Mouse (Mus musculus) CH12.LX (cell line): ENCODE data around the gene Rhod. TPM values are rescaled to one million over a fixed set of nuclear protein-coding genes. Genes with fewer than 3 reads are reported as not detected.
"Not testable (repeated sequence)": the region's sequence is repeated elsewhere in the genome, so short reads cannot be mapped to it uniquely, and the experiment has no call there.

Experiments used
- DNase-seq: peaks from one replicate; pipeline ENCODE4 v3.0.0-alpha.2; 2013; ENCODE audit errors: extremely low read depth
- H3K27ac ChIP-seq: 2 replicates; pipeline ENCODE4 v1.5.1; 2012; ENCODE audit warnings: low read depth, mild to moderate bottlenecking, control low read depth, moderate library complexity; ENCODE audit not compliant: insufficient read depth
- H3K27me3 ChIP-seq: replicated peaks from 2 replicates; pipeline ENCODE3; 2012; ENCODE audit warnings: inconsistent platforms
- H3K36me3 ChIP-seq, 2 experiments: replicated peaks in 1 of 2; 2 replicates each; pipeline versions ENCODE3 to v1.6.1; 2012; ENCODE audit warnings: inconsistent platforms in 1 of 2, low read length in 1 of 2, mild to moderate bottlenecking in 1 of 2, mixed read lengths in 1 of 2, moderate library complexity in 1 of 2; ENCODE audit not compliant: control insufficient read depth in 1 of 2, insufficient read depth in 1 of 2
- H3K4me1 ChIP-seq, 2 experiments: 2 replicates each; pipeline ENCODE4 v1.6.1; 2012; ENCODE audit warnings: inconsistent platforms in 1 of 2, moderate library complexity in 1 of 2; ENCODE audit not compliant: insufficient read depth in 2 of 2, control insufficient read depth in 1 of 2
- H3K4me2 ChIP-seq: 2 replicates; pipeline ENCODE4 v1.6.1; 2012; ENCODE audit warnings: low read depth, mild to moderate bottlenecking, control low read depth; ENCODE audit not compliant: poor library complexity, insufficient read depth, severe bottlenecking
- H3K4me3 ChIP-seq, 3 experiments: fragments of 150-350 bp in 1 of 3; sonication (generic) in 1 of 3; replicated peaks in 1 of 3; 2 replicates each; pipeline versions ENCODE3 to v1.5.1; 2011 to 2012; ENCODE audit warnings: low read depth in 2 of 3, low read length in 2 of 3, mild to moderate bottlenecking in 2 of 3, moderate library complexity in 2 of 3, control low read depth in 1 of 3, improper control_type of control experiment in 1 of 3, inconsistent platforms in 1 of 3, mixed read lengths in 1 of 3; ENCODE audit not compliant: poor library complexity in 1 of 3
- H3K79me2 ChIP-seq: replicated peaks from 2 replicates; pipeline ENCODE4 v1.6.1; 2012; ENCODE audit warnings: mild to moderate bottlenecking, moderate library complexity; ENCODE audit not compliant: control insufficient read depth, poor library complexity, insufficient read depth, severe bottlenecking; ENCODE audit errors: extremely low read depth
- H3K9ac ChIP-seq: 2 replicates; pipeline ENCODE4 v1.6.1; 2012; ENCODE audit warnings: low read depth, mild to moderate bottlenecking, control low read depth, moderate library complexity; ENCODE audit not compliant: insufficient read depth
- H3K9me3 ChIP-seq: replicated peaks from 2 replicates; pipeline ENCODE3; 2012; ENCODE audit warnings: low read length, inconsistent platforms, mixed read lengths
- CHD2 ChIP-seq: IDR thresholded peaks from 2 replicates; pipeline ENCODE4 v1.6.1; 2011; ENCODE audit warnings: low read length, improper control_type of control experiment
- CTCF ChIP-seq, 2 experiments: IDR thresholded peaks in 1 of 2; conservative IDR thresholded peaks in 1 of 2; 2 replicates each; pipeline ENCODE4 v1.5.1; 2011 to 2012; ENCODE audit warnings: low read depth in 2 of 2, low read length in 2 of 2, improper control_type of control experiment in 1 of 2, inconsistent platforms in 1 of 2, mild to moderate bottlenecking in 1 of 2, moderate library complexity in 1 of 2
- E2F4 ChIP-seq: IDR thresholded peaks from 2 replicates; pipeline ENCODE4 v1.6.1; 2011; ENCODE audit warnings: low read depth, low read length, improper control_type of control experiment; ENCODE audit not compliant: insufficient replicate concordance
- ELF1 ChIP-seq: IDR thresholded peaks from 2 replicates; pipeline ENCODE4 v1.6.1; 2014; ENCODE audit warnings: low read depth, mild to moderate bottlenecking, inconsistent platforms, low read length, improper control_type of control experiment
- EP300 ChIP-seq: IDR thresholded peaks from 2 replicates; pipeline ENCODE4 v1.6.1; 2011; ENCODE audit warnings: low read length, improper control_type of control experiment
- HCFC1 ChIP-seq: IDR thresholded peaks from 2 replicates; pipeline ENCODE4 v1.6.1; 2012; ENCODE audit warnings: low read depth, mild to moderate bottlenecking, inconsistent platforms, low read length, improper control_type of control experiment
- IRF4 ChIP-seq: IDR thresholded peaks from 2 replicates; pipeline ENCODE4 v1.6.1; 2014; ENCODE audit warnings: low read depth, mild to moderate bottlenecking, inconsistent platforms, low read length, improper control_type of control experiment
- MAZ ChIP-seq: IDR thresholded peaks from 2 replicates; pipeline ENCODE4 v1.6.1; 2012; ENCODE audit warnings: low read depth, mild to moderate bottlenecking, inconsistent platforms, low read length, improper control_type of control experiment, moderate library complexity
- MEF2A ChIP-seq: IDR thresholded peaks from 2 replicates; pipeline ENCODE4 v1.6.1; 2014; ENCODE audit warnings: low read depth, mild to moderate bottlenecking, inconsistent platforms, low read length, improper control_type of control experiment, borderline replicate concordance
- MYC ChIP-seq: IDR thresholded peaks from 2 replicates; pipeline ENCODE4 v1.6.1; 2011; ENCODE audit warnings: low read depth, mild to moderate bottlenecking, improper control_type of control experiment, low read length
- PAX5 ChIP-seq: IDR thresholded peaks from 2 replicates; pipeline ENCODE4 v1.6.1; 2012; ENCODE audit warnings: low read length, inconsistent platforms, mixed read lengths
- POLR2A ChIP-seq: IDR thresholded peaks from 2 replicates; pipeline ENCODE4 v1.6.1; 2011; ENCODE audit warnings: low read depth, mild to moderate bottlenecking, improper control_type of control experiment, low read length
- POLR2AphosphoS2 ChIP-seq: IDR thresholded peaks from 2 replicates; pipeline ENCODE4 v1.6.1; 2011; ENCODE audit warnings: low read depth, low read length, improper control_type of control experiment
- RAD21 ChIP-seq: IDR thresholded peaks from 2 replicates; pipeline ENCODE4 v1.6.1; 2011; ENCODE audit warnings: low read depth, mild to moderate bottlenecking, low read length, improper control_type of control experiment, moderate library complexity
- SMC3 ChIP-seq: IDR thresholded peaks from 2 replicates; pipeline ENCODE4 v1.6.1; 2011; ENCODE audit warnings: low read depth, low read length, improper control_type of control experiment
- USF1 ChIP-seq: IDR thresholded peaks from 2 replicates; pipeline ENCODE4 v1.6.1; 2014; ENCODE audit warnings: low read depth, mild to moderate bottlenecking, inconsistent platforms, low read length, improper control_type of control experiment
- ZC3H11A ChIP-seq: IDR thresholded peaks from 2 replicates; pipeline ENCODE4 v1.6.1; 2012; ENCODE audit warnings: low read depth, mild to moderate bottlenecking, inconsistent platforms, low read length, improper control_type of control experiment
- ZKSCAN1 ChIP-seq: IDR thresholded peaks from 2 replicates; pipeline ENCODE4 v1.6.1; 2012; ENCODE audit warnings: low read depth, inconsistent platforms, low read length, improper control_type of control experiment, borderline replicate concordance
- ZNF384 ChIP-seq: IDR thresholded peaks from 2 replicates; pipeline ENCODE4 v1.6.1; 2012; ENCODE audit warnings: low read depth, low read length, improper control_type of control experiment, inconsistent platforms
- dilution Hi-C: fragments of 300-500 bp; cut with MboI; formaldehyde crosslinking; loops from 2 replicates; pipeline ENCODE4 v1.14.3; 2020; ENCODE audit warnings: low sequenced_read_pairs; ENCODE audit not compliant: extremely low pct_unique_long_range_greater_than_20kb, extremely low pct_ligation_motif_present
- in situ Hi-C: fragments of 300-500 bp; cut with MboI; formaldehyde crosslinking; loops from 3 replicates; pipeline ENCODE4 v1.14.3; 2019; ENCODE audit warnings: low sequenced_read_pairs, low pct_ligation_motif_present, low pct_unique_long_range_greater_than_20kb, mixed read lengths
- polyA plus RNA-seq: library from polyadenylated mRNA; unstranded; fragments of >175 nt; gene quantifications from 2 replicates; pipeline ENCODE4 v1.2.1, GENCODE M21; 2012; ENCODE audit warnings: low read depth; ENCODE audit not compliant: insufficient read length
- total RNA-seq, 2 experiments: library from RNA; depleted of rRNA; stranded (reverse); fragments of 300-350 nt in 1 of 2; fragments of >200 nt in 1 of 2; gene quantifications; 2 replicates each; pipeline ENCODE4 v1.2.3; 2012 to 2014

Gene Rhod
- total and polyA plus RNA-seq, 3 experiments = 14.4 to 20.1 (median 19.3) TPM

DNA sequence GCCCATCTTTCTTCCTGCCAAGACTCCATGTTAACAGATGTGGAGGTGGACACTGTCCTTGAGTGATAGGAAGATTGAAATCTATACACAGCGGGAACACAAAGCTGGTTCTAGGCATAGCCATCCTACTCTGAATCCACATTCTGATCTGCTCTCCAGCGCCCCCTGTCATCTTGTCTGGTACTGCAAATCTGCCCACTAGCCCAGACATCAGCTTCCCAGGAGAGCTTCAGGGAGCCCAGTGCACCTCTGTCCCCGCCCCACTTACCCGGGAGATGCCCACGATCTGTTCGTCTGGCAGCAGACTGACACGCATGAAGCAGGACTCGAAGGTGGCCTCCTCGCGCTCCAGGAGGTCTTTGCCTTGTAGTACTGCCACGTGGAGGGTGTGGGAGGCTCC lies 17.0 kb upstream of the Rhod start:
- Histone ChIP-seq H3K4me1 (peaks cover under 1 to 6% of the 10 kb centered on the region in 2 experiments; a peak in 2 of 4 replicates), H3K4me2 (no peak overlapping the region), H3K36me3 (peaks cover 0 to 1% of the 10 kb centered on the region in 2 experiments), H3K9me3 (no peaks in the 10 kb centered on the region), H3K9ac (no peak overlapping the region), H3K27me3 (no peaks in the 10 kb centered on the region), H3K4me3 (no peak overlapping the region), H3K79me2 (no peaks in the 10 kb centered on the region), H3K27ac (no peak overlapping the region)
- DNase-seq = peak; percentile 54
- dilution Hi-C loops (no loop called here), in situ Hi-C loops (no loop called here)
- TF ChIP-seq E2F4 = no peak
- no peak for TF ChIP-seq MAZ
- peak; percentile 4 for TF ChIP-seq RAD21
- no peak for TF ChIP-seq ELF1
- no peak for TF ChIP-seq POLR2AphosphoS2
- no peak for TF ChIP-seq EP300
- TF ChIP-seq POLR2A = no peak
- peak; percentile 69 to 84 for TF ChIP-seq CTCF (conservative IDR thresholded peaks at IDR 0.05 in 1 of 2, IDR thresholded peaks at IDR 0.05 in 1 of 2; ENCODE audit: low read depth in 2 of 2, low read length in 2 of 2)
- peak; percentile 20; the same call in 1 of the 2 replicates for TF ChIP-seq SMC3

- Histone ChIP-seq H3K27ac (no peak overlapping the region), H3K36me3 (peaks cover 0 to 1% of the 10 kb centered on the region in 2 experiments), H3K79me2 (no peaks in the 10 kb centered on the region), H3K4me1 (peaks cover 3 to 12% of the 10 kb centered on the region in 2 experiments; a peak in 2 of 4 replicates), H3K4me3 (no peak overlapping the region)
- DNase-seq = no peak
- TF ChIP-seq USF1 (no peak), MAZ (no peak), IRF4 (no peak), CHD2 (no peak), ZKSCAN1 (no peak), MEF2A (no peak), POLR2A (no peak), ZNF384 (no peak), SMC3 (no peak), PAX5 (no peak), CTCF (conservative IDR thresholded peaks at IDR 0.05 in 1 of 2, IDR thresholded peaks at IDR 0.05 in 1 of 2; ENCODE audit: low read depth in 2 of 2, low read length in 2 of 2) (no peak), ZC3H11A (no peak), HCFC1 (no peak), E2F4 (no peak), MYC (no peak), ELF1 (no peak)
- TF ChIP-seq, all 38 proteins: peak for 0
- Histone ChIP-seq H3K9ac (no peak overlapping the region), H3K4me2 (no peak overlapping the region), H3K9me3 (no peaks in the 10 kb centered on the region), H3K27me3 (no peaks in the 10 kb centered on the region)
- in situ Hi-C loops = no loop called here
- dilution Hi-C loops = no loop called here
These were observed 16.0 kb upstream of the Rhod start for GRCm38 (mm10) chr19:4455071-4455800.

DNA sequence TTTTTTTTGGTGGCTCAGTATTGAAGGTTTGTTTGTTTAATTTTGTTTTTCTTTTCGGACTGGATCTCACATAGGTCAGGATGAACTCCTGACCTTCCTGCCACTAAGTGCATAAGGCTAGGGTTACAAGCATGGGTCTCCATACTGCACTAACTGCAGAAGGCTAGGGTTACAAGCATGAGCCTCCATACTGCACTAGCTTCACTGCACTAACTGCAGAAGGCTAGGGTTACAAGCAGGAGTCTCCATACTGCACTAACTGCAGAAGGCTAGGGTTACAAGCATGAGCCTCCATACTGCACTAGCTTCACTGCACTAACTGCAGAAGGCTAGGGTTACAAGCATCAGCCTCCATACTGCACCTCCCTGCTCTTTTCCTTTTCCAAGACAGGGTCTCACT lies 14.8 kb upstream of the Rhod start:
- dilution Hi-C loops, DNase-seq, H3K27ac ChIP-seq, H3K27me3 ChIP-seq, H3K79me2 ChIP-seq, H3K4me3 ChIP-seq, H3K9ac ChIP-seq, H3K4me2 ChIP-seq, H3K36me3 ChIP-seq, H3K9me3 ChIP-seq, in situ Hi-C loops: not testable (repeated sequence)
- peaks cover 3 to 12% of the 10 kb centered on the region in 2 experiments; a peak in 2 of 4 replicates for H3K4me1 ChIP-seq
